Mouse (Mus musculus) hematopoietic multipotent progenitor cell, adult 10-12 weeks (in vitro differentiated cells): Measurements from ENCODE around the gene Syne4. TPM values are rescaled to one million over a fixed set of nuclear protein-coding genes. Genes with fewer than 3 reads are reported as not detected.

Experiments used
- polyA plus RNA-seq: library from polyadenylated mRNA; stranded (reverse); fragments of >175 nt; gene quantifications from 2 replicates; pipeline ENCODE4 v1.2.3, GENCODE M21; 2012; ENCODE audit warnings: low replicate concordance

Syne4 gene
- polyA plus RNA-seq: 3.5 and 6.2 TPM in 2 replicates

DNA sequence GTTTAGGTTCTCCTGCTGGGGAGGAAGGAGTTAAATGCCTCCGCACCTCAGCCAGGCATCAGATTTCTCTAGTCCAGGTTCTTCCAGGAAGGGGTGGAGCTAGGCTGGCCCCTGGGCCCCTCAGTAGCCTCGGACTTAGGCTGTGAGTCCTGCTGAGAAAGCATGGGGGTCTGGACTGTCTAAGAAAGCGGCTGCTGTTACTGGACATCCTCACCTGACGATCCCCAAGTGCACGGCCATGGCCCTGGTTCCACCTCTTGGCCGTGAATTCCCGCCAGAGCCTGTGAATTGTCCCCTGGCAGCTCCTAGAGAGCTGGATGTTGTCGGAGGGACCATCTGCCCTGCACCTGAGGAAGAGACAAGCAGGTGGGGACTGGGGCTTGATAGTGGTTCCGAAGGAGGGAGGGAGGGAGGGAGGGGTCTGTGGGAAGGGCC lies at the start of gene Syne4:
Gene Syne4 (plus strand): TSS at position 87 of the 435 bp plus-strand sequence.

DNA sequence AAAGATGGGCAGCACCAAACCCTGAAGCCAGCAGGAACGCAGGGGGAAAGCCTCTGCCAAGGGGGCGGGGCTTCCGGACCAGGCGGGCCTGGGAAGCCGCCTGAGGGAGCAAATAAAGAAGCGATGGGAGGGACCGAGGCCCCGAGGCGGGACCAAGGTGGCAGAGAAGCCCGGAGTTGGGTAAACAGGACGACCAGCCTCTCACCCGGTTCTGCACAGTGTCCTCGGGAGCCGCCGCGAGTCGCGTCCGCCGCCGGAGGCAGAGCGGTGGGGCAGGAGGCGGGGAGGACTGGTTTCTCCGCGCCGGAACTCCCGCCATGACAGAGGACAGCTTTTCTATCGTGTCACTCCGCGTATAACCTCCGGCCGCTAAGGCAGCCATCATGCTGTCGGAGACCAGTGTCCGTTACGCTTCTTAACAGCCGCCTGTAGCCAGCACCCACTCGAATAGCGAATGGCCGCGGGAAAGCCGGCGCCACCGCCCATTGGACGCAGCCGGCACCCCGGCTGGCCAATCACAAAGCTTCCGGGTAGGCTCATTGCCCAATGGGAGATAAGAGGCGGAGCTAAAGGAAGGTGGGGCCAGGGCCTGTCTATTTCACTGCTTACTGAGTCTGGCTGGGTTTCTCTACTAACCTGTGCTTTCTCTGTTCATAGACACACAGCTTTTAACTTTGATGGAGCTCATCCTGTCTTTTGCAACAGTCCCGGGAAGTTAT lies 34.5 kb upstream of the Syne4 start, which contains the start of the genes Thap8 and Wdr62:
Gene Thap8 (plus strand): TSS at position 144 of the 719 bp plus-strand sequence.
Gene Wdr62 (minus strand): TSS at position 469 of the 719 bp plus-strand sequence.

DNA sequence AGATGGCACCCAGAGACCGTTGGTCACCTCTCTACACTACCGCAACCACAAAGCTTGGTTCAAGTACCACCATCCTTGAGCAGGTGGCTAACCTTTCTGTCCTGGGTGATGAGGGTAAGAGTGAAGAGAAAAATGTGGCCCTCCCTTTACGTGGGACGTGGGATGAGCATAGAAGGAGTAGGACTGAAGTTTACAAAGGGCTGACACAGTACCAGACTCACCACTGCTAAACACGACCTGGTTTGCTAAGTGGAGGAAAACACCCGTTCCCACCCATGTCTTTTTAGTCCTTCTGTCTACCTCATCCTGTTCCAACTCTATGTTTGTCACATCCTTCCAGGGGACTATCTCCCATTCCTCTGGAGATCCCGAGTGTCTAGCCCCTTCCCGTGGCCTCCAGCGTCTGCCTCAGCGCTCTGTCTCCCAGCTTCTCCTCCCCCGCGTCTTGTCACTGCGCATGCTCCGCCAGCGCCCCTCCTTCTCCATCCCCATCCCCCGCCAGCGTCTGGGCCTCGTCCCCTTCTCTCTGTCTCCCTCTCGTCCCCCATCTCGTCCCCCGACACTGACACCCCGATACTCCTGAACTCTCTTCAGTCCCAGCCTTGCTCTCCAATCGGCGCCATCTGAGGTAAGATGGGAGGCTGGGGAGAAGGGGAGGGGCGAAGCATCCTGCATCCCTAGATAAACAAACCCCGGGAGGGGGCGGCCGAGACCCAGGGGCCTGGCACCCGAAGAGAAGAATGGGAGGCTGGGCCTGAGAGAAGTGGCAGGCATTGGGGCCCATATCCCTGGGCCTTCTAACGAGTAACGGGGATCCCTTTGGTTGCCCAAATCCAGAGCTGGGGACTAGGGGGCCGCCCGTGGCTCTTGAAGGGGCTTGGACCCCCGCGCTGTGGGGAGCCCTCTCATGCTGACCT lies 23.1 kb upstream of the Syne4 start, which contains the start of gene Clip3:
Gene Clip3 (plus strand): TSS at position 514 of the 917 bp plus-strand sequence.

DNA sequence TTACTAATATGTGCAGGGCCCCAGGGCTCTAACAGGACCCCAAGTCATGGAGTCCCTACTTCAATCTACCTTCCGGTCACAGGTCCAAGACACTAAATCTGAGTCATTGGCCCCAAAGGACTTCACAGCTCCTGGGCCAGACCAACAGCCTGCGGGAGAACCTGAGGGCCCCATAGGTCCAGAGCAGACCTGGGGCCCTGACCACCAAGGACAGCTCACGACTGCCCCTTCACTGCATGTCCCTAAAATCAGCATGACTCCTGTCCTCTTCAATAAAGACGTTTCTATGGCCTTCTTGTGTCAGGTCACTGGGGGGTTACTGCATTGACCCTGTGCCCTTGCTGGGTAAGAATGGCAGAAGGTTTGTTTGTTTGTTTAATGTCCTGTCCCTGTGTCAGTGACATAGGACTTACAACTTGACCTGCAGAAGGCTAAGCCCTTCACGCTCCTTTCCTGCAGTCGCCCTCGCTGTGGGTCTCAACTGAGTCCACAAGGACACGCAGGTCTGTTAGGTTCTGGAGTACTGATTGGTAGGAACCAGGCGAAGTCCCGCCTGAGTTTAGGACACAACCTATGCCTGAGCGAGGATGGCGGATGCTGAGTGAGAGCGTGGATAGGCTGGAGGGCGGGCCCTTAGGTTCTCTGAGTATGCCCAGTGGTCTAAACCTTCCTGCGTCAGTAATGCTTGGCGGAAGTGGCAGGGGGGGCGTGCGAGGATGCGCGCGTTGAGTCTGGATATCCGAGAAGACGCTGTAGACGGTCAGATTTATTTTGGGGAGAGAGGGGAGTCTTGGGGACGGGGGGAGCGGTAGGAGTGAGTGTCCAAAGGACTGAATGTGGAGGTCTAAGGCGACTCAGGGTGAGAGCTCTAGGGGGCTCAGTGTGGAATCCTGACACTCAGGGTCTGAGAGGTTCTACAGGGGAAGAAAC lies 6.3 kb upstream of the Syne4 start, which contains the start of gene Alkbh6:
Gene Alkbh6 (plus strand): TSS at position 642 of the 930 bp plus-strand sequence.

DNA sequence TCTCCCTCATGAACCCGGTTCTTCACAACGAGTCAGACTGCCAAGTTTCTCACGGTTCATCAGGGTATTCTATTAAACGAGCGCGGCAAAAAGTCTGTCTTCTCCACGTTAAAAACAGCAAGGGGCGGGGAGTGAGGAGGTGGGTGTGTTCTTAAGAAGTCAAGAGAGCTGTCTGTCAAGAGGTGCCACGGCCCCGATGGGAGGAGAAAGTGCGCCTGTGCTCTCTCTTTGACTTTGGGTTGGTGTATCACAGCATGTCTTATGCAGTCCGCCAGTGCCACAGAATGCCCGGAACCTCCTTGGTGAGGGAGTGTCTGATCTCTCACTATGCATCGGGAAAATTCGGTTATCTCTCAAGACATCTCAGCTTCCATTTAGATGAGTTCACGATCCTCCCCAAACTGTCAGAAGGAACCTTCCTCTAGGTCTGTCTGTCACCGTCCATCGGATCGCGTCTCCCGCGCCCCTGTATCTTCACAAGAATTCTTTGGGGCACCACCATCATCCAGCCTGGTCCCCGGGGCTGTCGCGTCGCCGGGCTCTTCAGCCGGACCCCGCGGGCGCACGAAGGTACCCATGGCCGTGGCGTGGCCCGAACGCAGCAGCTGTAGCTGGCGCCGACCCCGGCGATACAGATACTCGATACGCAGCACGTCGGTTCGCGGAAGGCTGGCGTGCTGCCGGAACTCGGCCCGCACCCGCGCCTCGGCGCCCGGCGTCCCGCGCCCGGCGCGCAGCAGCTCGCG lies 7.1 kb downstream of the Syne4 start, which contains the start of gene E130208F15Rik:
Gene E130208F15Rik (plus strand): TSS at position 202 of the 746 bp plus-strand sequence.

DNA sequence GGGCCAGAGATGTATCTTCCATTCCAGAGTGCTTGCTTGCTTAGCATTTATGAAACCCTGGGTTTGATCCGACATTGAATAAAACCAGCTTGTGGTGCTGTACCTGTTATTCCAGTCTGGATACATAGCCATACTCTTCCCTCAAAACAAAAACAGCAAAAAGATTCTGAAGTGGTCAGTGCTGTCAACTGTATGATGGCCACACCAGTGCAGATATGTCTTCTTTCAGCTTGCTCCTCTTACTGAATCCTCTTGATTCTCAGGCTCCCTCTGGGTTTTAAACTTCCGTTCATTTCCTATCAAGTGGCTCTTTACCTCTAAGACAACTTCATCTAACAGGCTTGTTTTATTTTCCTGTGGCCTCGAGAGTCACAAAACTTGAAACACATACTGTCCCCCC lies 9.2 kb downstream of the Syne4 start, which contains the start of gene Sdhaf1:
Gene Sdhaf1 (minus strand): TSS at position 101 of the 400 bp plus-strand sequence.

DNA sequence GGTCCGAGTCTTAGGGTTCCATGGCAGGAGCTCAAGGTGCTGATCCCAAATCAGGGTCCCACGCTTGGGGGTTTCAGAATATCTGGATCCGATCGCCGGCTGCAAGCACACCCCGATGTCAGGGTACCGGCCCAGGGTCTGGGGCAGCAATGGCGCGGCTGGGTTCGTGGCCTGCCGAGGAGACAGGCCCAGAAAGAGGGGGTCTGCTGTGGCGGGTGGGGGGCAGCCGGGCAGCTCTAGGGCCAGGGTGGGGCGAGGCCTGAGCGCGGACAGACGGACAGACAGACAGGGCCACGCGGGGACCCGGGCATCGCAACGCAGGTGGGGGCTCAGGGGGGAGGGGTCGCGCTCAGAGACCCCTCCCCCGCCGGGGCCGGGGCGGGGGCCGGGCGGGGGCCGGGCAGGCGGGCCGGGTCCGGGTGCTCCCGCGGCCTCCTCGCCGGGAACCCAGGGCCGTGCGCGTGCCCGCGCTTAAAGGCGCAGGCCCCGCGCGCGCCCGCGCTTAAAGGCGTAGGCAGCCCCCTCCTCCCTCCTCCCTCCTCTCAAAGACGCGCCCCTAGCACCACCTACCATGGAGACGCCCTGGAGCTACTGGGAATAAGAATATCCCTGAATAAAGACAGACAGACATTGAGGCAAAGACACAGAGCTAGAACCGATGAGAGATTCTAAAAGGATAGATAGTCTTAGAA lies 48.2 kb downstream of the Syne4 start, which contains the start of gene Lrfn3:
Gene Lrfn3 (minus strand): TSS at position 121 of the 692 bp plus-strand sequence.

Other genes with a start within 250 kb of the Syne4 start
- gene Zfp82, start 241.9 kb upstream of the Syne4 start, polyA plus RNA-seq: 0.17 and 0.33 TPM in 2 replicates
- gene Gm26920, start 224.4 kb upstream of the Syne4 start, polyA plus RNA-seq: not detected in 2 replicates
- gene Zfp566, start 224.3 kb upstream of the Syne4 start, polyA plus RNA-seq: 0.85 and 3.5 TPM in 2 replicates
- gene Zfp260, start 220.0 kb upstream of the Syne4 start, polyA plus RNA-seq: 0.83 and 1.9 TPM in 2 replicates
- 8.0 and 18.8 TPM in 2 replicates for gene Zfp382, start 192.9 kb upstream of the Syne4 start, polyA plus RNA-seq
- gene Zfp146, start 145.1 kb upstream of the Syne4 start, polyA plus RNA-seq: 3.8 and 4.4 TPM in 2 replicates
- gene Cox7a1, start 130.7 kb upstream of the Syne4 start, polyA plus RNA-seq: 1.1 and 1.4 TPM in 2 replicates
- gene Capns1, start 116.0 kb upstream of the Syne4 start, polyA plus RNA-seq: 89.2 and 120 TPM in 2 replicates
- 34.0 and 41.8 TPM in 2 replicates for gene Polr2i, start 82.9 kb upstream of the Syne4 start, polyA plus RNA-seq
- gene Tbcb, start 82.5 kb upstream of the Syne4 start, polyA plus RNA-seq: 19.3 and 21.9 TPM in 2 replicates
- gene Ovol3, start 79.1 kb upstream of the Syne4 start, polyA plus RNA-seq: not detected in 2 replicates
- gene Thap8, start 34.7 kb upstream of the Syne4 start, polyA plus RNA-seq: not detected in 2 replicates
- 5.0 and 25.2 TPM in 2 replicates for gene Wdr62, start 34.4 kb upstream of the Syne4 start, polyA plus RNA-seq
- 2.8 and 14.0 TPM in 2 replicates for gene Clip3, start 23.1 kb upstream of the Syne4 start, polyA plus RNA-seq
- gene Alkbh6, start 6.1 kb upstream of the Syne4 start, polyA plus RNA-seq: 114 and 225 TPM in 2 replicates
- 1.2 and 3.5 TPM in 2 replicates for gene E130208F15Rik, start 6.9 kb downstream of the Syne4 start, polyA plus RNA-seq
- gene Sdhaf1, start 9.1 kb downstream of the Syne4 start, polyA plus RNA-seq: 7.3 and 13.8 TPM in 2 replicates
- gene Lrfn3, start 48.0 kb downstream of the Syne4 start, polyA plus RNA-seq: 0.09 and 0.16 TPM in 2 replicates
- gene Tyrobp, start 99.0 kb downstream of the Syne4 start, polyA plus RNA-seq: 103 and 543 TPM in 2 replicates
- 15.4 and 73.3 TPM in 2 replicates for gene Hcst, start 105.0 kb downstream of the Syne4 start, polyA plus RNA-seq
- gene Nfkbid, start 106.9 kb downstream of the Syne4 start, polyA plus RNA-seq: 57.5 and 91.8 TPM in 2 replicates
- gene Aplp1, start 130.7 kb downstream of the Syne4 start, polyA plus RNA-seq: 2.4 and 4.5 TPM in 2 replicates
- 0.18 TPM in 1 of 2 replicates, not detected in the other for gene Kirrel2, start 142.9 kb downstream of the Syne4 start, polyA plus RNA-seq
- not detected in 2 replicates for gene Nphs1, start 143.5 kb downstream of the Syne4 start, polyA plus RNA-seq
- gene Prodh2, start 178.8 kb downstream of the Syne4 start, polyA plus RNA-seq: not detected in 2 replicates
- gene Arhgap33, start 220.3 kb downstream of the Syne4 start, polyA plus RNA-seq: 24.7 and 45.7 TPM in 2 replicates
- gene Hspb6, start 237.4 kb downstream of the Syne4 start, polyA plus RNA-seq: 6.3 and 7.9 TPM in 2 replicates
- 15.7 and 16.7 TPM in 2 replicates for gene Proser3, start 237.5 kb downstream of the Syne4 start, polyA plus RNA-seq
- 80.4 and 94.2 TPM in 2 replicates for gene Lin37, start 245.0 kb downstream of the Syne4 start, polyA plus RNA-seq
- 29.9 and 73.5 TPM in 2 replicates for gene U2af1l4, start 248.5 kb downstream of the Syne4 start, polyA plus RNA-seq
- gene Gm49396, start 248.5 kb downstream of the Syne4 start, polyA plus RNA-seq: 4.2 and 4.6 TPM in 2 replicates
- gene Psenen, start 248.8 kb downstream of the Syne4 start, polyA plus RNA-seq: 47.7 and 71.1 TPM in 2 replicates